Mouse (Mus musculus) testis, postnatal 10 days (tissue): Measurements from ENCODE around the gene Prss28.

Experiments used
- DNase-seq: peaks from one replicate; pipeline ENCODE4 v3.0.0; 2021; ENCODE audit warnings: low spot score

Prss28 gene

DNA sequence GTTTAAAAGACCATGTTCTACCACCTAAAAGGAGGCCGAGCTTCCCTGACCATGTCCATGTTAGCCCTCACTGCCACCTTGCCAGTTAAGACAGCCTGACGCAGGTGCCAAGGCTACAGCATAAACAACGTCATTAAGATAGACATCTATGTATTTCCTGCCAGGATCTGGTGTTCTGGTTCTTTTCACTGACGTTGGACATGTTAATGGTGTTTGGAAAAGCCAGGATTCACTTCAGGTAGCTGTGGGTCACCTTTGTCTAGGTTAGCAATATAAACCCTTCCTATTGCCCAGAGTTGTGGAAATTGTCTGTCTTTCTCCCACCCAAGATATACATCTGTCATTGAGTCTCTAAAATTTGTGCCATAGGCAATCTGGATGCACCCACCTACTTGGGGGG is at the start of gene Prss28:
Prss28 (plus strand) TSS at position 301 of the 400 bp plus-strand sequence.
- DNase-seq = no peak

DNA sequence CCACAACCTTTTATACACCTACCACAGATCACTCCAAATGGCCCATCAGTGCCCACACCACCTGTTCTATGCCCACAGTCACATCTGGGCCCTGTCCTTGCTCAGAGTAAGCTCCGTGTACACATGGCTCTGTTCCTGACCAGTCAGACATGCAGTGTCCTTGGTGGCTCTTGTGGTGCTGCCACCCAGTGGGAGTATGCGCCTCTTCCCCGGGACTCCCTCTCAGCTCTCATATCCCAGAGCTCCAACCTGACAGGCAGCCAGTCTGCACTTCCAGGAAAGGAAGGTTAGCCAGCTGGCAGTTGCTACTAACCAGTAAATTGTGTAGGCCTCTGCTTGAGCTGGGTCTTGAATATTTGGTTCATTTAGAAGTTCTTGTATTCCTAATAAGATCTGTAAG is 44.0 kb upstream of the Prss28 start:
- DNase-seq = no peak

GRCm38 (mm10) chr17:25270795-25271335 is 37.6 kb upstream of the Prss28 start:
- DNase-seq = no peak

DNA sequence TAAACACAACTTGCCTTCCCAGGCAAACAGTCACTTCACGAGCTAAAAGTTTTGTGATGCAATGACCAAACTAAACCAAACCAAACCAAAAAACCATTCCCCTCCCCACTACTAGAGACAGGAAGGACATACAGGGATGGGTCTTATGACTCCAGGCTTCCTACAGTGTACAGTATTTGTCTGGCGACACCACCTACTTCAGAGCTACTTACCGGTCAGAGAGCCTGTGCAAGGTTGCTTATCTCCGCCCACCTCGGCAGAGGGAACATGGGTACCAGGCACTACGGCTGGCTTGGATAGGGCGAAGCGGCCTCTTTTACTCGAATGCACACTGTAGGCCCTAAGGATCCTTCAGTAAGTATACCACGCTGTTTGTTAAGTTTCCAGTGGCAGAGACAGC is 36.1 kb upstream of the Prss28 start:
- DNase-seq = no peak

DNA sequence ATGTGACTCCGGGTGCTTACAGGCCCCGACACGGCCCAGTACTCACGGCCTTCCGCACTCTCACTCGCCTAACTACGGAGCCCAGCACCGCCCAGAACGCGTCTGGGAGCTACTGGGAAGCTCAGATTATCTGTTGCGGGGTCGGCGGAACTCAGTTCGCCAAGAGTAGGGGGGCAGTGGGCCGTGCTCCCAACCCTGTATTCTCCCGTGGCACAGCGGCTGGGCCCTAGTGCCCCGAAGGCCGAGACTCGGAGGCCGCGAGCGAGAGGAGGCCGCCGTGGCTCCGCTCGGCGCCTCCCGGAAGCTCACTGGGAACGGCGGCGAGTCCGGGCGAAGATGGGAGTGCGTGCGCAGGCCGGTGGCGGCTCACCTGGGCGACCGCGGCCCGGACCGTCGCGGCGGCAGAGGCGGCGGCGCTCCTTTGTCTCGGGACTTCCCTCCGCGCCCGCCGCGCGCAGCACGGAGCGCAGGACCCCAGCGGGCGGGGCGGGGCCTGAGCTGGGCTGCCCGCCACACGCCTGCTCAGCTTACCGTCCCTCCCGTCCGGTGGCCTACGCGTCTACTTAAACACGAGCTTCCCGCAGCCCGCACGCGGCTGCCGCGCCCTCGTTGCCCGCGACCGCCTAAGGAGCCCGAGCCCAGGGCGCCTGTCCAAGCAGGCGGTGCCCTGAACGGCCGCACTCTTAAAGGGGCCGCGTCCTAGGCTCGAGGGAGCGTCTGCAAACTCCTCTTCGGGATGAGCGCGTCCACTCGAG is 35.3 kb upstream of the Prss28 start:
- peak; percentile 89 for DNase-seq

- DNase-seq = peak; percentile 94
These were observed 34.5 kb upstream of the Prss28 start for GRCm38 (mm10) chr17:25273706-25274501.

DNA sequence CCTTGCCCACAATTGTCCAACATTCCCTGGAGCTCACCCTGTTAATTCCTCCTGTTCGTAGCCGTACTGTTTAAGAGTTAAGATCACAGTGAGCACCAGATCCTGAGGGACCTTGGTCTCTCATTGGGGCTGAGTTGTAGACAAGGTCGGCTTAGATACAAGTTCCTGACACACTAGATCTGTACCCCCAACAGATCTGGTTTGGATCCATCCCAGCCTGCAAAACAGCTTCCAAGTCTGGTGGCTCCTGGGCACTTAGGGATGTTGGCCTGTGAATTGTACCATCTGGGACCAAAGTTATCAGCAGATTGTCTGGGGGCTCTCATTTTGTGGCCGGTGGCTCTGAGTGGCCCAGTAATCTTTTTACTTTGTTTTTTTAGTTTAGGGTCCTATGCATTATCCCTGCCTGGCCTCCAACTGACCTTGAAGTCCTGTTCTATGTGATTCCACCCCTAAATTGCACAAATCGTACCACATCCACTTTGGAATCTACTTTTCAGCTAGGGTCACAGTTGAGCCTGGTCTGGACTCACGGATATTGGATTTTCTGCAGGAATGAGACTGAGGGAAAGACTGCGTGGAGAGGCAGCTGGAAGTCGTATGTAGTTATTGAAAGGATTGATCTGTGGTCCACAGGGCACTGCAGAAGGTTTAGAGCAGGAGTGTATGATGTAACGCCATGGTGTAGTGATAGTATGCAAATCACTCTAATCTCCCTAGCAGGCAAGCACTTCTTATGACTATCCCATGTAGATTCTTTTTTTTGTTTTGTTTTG is 33.7 kb upstream of the Prss28 start, which contains the start of gene Ube2i:
Ube2i (minus strand) TSS at position 52 of the 776 bp plus-strand sequence.
- DNase-seq = no peak

DNA sequence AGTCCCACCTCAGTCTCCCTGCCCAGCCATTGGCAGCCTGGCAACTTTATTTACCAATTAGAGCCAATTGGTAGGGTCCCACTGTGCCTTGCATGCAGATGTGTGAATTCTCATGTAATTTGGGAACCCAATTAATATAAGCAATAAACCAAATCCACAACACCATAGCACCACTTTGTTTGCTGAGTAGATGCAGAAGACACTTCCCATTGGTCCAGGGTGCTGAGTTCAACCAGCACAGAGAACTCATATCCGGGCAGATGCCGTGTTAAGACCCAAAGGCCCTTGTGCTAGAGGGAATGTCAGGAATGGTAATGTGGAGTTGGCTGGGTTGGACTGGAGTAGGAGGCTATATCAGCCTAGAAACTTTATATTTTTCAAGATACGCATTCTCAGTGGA is 32.6 kb upstream of the Prss28 start:
- DNase-seq = no peak

- DNase-seq = peak; percentile 64
These were observed 26.3 kb upstream of the Prss28 start for GRCm38 (mm10) chr17:25282133-25282532.

- DNase-seq = peak; percentile 80
These were observed 23.4 kb upstream of the Prss28 start for GRCm38 (mm10) chr17:25285033-25285432.

- DNase-seq = peak; percentile 74
These were observed 19.6 kb upstream of the Prss28 start for GRCm38 (mm10) chr17:25288842-25289241.

DNA sequence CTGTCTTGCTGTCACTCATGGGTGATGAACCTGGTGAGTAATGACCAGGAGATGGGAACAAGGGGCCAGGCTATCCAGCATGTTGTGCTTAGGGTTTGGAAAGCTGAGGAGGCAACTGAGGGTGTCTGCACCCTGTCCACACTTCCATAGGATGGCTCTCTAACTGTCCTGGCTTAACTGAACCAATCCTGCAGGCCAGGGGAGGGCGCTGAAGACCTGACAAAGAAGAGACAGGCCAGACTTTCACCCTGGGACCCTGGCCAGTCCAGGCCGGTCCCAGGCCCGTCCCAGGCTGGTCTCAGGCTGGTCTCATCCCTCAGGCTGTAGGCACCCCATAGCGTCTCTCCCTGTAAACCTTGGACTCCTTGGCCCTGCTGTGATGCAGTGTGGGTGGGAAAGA is 18.0 kb upstream of the Prss28 start:
- DNase-seq = no peak

- DNase-seq = no peak
These were observed 15.0 kb upstream of the Prss28 start for GRCm38 (mm10) chr17:25293495-25293894.

DNA sequence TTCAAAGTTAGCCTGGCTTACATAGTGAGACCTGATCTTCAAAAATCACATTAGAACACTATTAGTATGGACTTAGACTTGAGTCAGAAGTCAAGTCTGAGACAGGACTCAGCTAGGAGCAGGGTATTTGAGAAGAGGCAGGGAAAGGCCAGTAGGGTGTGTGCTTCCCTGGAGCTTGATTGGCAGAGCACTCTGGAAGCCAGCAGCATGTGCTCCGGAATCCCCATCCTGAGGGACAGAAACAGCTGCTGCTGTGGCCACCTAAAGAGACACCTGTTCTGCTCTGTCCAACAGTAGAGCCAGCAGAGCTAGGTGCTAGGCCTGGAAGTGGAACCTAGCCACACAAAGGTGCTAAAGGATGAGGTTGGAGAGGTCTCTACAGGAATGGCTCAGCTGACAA is 14.3 kb upstream of the Prss28 start:
- no peak for DNase-seq

GRCm38 (mm10) chr17:25298094-25298493 is 10.4 kb upstream of the Prss28 start, which contains the start of gene Prss34:
Gene Prss34, plus strand, starts transcription at chr17:25298394.
- no peak for DNase-seq

- DNase-seq = no peak
These were observed 9.9 kb downstream of the Prss28 start, which contains the start of gene Prss29 for GRCm38 (mm10) chr17:25318354-25318753. Gene Prss29, plus strand, starts transcription at chr17:25318654.

DNA sequence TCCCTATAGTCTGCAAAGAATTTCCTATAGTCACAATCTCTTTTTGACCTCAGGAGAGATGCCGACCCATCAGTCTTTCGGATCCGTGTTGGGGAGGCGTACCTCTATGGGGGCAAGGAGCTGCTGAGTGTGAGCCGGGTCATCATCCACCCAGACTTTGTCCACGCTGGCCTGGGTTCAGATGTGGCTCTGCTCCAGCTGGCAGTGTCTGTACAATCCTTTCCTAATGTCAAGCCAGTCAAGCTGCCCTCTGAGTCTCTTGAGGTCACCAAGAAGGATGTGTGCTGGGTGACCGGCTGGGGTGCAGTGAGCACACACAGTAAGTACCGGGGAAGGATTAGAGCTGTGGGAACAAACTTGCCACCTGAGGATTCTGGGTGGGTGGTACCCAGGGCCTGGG is 12.4 kb downstream of the Prss28 start:
- peak; percentile 35 for DNase-seq

GRCm38 (mm10) chr17:25322930-25323329 is 14.5 kb downstream of the Prss28 start:
- peak; percentile 32 for DNase-seq

- DNase-seq = no peak
These were observed 23.9 kb downstream of the Prss28 start for GRCm38 (mm10) chr17:25332321-25332720.

- peak; percentile 86 for DNase-seq
These were observed 25.5 kb downstream of the Prss28 start for GRCm38 (mm10) chr17:25333943-25334342.

DNA sequence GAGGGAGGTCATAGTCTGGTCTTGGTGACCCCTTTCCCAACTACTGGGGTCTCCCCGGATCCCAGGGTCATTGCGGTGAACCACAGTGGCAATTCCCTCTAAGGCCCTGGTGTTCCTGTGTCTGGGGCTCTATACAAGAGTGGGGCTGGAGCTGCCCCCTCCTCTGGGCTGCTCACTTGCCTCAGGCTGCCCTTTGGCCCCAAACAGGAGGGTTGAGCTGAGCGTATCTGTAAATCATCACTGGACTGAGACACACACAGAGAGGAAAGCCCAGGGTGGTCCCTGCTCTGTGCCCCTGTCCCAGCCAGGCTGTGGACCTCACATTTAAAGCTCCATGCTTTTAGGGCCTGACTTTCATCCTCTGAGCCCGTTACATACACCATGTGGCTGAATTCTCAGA is 29.8 kb downstream of the Prss28 start:
- no peak for DNase-seq

- no peak for DNase-seq
These were observed 31.6 kb downstream of the Prss28 start for GRCm38 (mm10) chr17:25340003-25340402.
